Mouse (Mus musculus) brain, embryonic 14.5 days (tissue): ENCODE results near the gene Mblac1.

Experiments used
- CTCF ChIP-seq: fragments of 200-500 bp; IDR thresholded peaks from 2 replicates; pipeline ENCODE4 v1.5.1; 2012; ENCODE audit warnings: inconsistent platforms, mild to moderate bottlenecking, moderate library complexity, borderline replicate concordance; ENCODE audit not compliant: insufficient read depth, insufficient read length; ENCODE audit errors: extremely low read depth
- POLR2A ChIP-seq: fragments of 200-500 bp; IDR thresholded peaks from 2 replicates; pipeline ENCODE4 v1.6.1; 2012; ENCODE audit warnings: mild to moderate bottlenecking, inconsistent platforms, borderline replicate concordance; ENCODE audit not compliant: poor library complexity, insufficient read depth, insufficient read length, severe bottlenecking; ENCODE audit errors: extremely low read depth

DNA sequence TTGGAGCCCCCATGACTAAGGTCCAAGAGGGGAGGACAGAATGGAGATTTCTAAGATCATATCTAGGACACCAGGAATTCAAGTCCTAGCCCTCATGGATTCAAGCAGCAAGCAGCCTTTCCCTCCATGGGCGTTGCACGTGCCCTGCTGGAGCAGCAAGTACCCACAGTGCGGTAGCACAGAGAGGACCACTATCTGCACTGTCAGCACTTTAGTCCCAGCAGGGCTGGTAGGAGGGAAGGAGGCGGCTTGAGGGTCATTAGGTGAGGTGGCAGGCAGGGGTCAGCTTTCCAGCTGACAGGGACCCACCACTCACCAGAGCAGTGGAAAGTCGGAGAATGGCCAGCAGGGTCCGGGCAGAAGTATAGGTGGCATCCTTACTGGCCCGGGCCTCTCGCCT lies 28.5 kb upstream of the Mblac1 start:
- no peak for TF ChIP-seq CTCF
- TF ChIP-seq POLR2A, result no peak
